Mouse (Mus musculus): ENCODE measurements at regions not wholly inside any gene's neighbourhood (a gene's known extent, or its start where the extent isn't known, plus 50 kb on each side); places are given as distances from the start of the nearest gene placed in this dataset.

GRCm38 (mm10) chr3:150819369-150819768, 618.3 kb upstream of the Adgrl4 start:
- no peak for TF ChIP-seq CTCF (IDR thresholded peaks at IDR 0.05)
- no peak for TF ChIP-seq EP300 (IDR thresholded peaks at IDR 0.05)

Measured in lung, postnatal 0 days (tissue).